Mouse (Mus musculus): ENCODE measurements around the gene Bub1b. TPM values are rescaled to one million over a fixed set of nuclear protein-coding genes. Genes with fewer than 3 reads are reported as not detected.

Gene Bub1b
- total and polyA plus RNA-seq, 3 experiments, result 91.5 to 118 (median 99.3) TPM

- peaks cover 3% of the 10 kb centered on the region for H3K9me3 ChIP-seq (replicated peaks; ENCODE audit: low read length)
- no peaks in the 10 kb centered on the region for H3K27me3 ChIP-seq (replicated peaks)
- no peaks in the 10 kb centered on the region for H3K36me3 ChIP-seq (replicated peaks in 1 of 2; ENCODE audit: control insufficient read depth in 1 of 2, insufficient read depth in 1 of 2, low read length in 1 of 2)
- no peak for DNase-seq (ENCODE audit: extremely low read depth)
- TF ChIP-seq KAT2A (IDR thresholded peaks at IDR 0.05; ENCODE audit: insufficient replicate concordance, low read length) (no peak), MEF2A (IDR thresholded peaks at IDR 0.05; ENCODE audit: borderline replicate concordance, low read depth, low read length) (no peak), SMC3 (IDR thresholded peaks at IDR 0.05; ENCODE audit: low read depth, low read length) (no peak), ZC3H11A (IDR thresholded peaks at IDR 0.05; ENCODE audit: low read depth, low read length) (no peak), CTCF (conservative IDR thresholded peaks at IDR 0.05 in 1 of 2, IDR thresholded peaks at IDR 0.05 in 1 of 2; ENCODE audit: low read depth in 2 of 2, low read length in 2 of 2) (no peak), JUND (conservative IDR thresholded peaks at IDR 0.05; ENCODE audit: low read depth, low read length) (no peak), MYC (IDR thresholded peaks at IDR 0.05; ENCODE audit: low read depth, low read length) (no peak), ETS1 (conservative IDR thresholded peaks at IDR 0.05; ENCODE audit: low read depth, low read length) (no peak), ELF1 (IDR thresholded peaks at IDR 0.05; ENCODE audit: low read depth, low read length) (no peak), MXI1 (IDR thresholded peaks at IDR 0.05; ENCODE audit: low read depth, low read length) (no peak), USF2 (conservative IDR thresholded peaks at IDR 0.05; ENCODE audit: low read depth, low read length) (no peak), USF1 (IDR thresholded peaks at IDR 0.05; ENCODE audit: low read depth, low read length) (no peak), NELFE (IDR thresholded peaks at IDR 0.05; ENCODE audit: low read depth, low read length) (no peak), GABPA (IDR thresholded peaks at IDR 0.05; ENCODE audit: insufficient replicate concordance, low read depth, low read length) (no peak), IRF4 (IDR thresholded peaks at IDR 0.05; ENCODE audit: low read depth, low read length) (no peak), NRF1 (IDR thresholded peaks at IDR 0.05; ENCODE audit: low read depth, low read length) (no peak), JUN (IDR thresholded peaks at IDR 0.05; ENCODE audit: insufficient read depth, low read depth, low read length) (no peak)
- no peak overlapping the region for H3K27ac ChIP-seq (ENCODE audit: insufficient read depth, low read depth)
- peaks cover 0 to 5% of the 10 kb centered on the region in 2 experiments; a peak in 1 of 4 replicates for H3K4me1 ChIP-seq (ENCODE audit: control insufficient read depth in 1 of 2, insufficient read depth in 2 of 2)
- H3K9ac ChIP-seq (ENCODE audit: insufficient read depth, low read depth), result no peak overlapping the region
- dilution Hi-C loops (cut with MboI; ENCODE audit: extremely low pct_ligation_motif_present, extremely low pct_unique_long_range_greater_than_20kb, low sequenced_read_pairs), result no loop called here
- in situ Hi-C loops (cut with MboI; ENCODE audit: low pct_ligation_motif_present, low pct_unique_long_range_greater_than_20kb, low sequenced_read_pairs), result no loop called here
- no peak overlapping the region for H3K4me2 ChIP-seq (ENCODE audit: insufficient read depth, low read depth, poor library complexity, severe bottlenecking)
- no peaks in the 10 kb centered on the region for H3K79me2 ChIP-seq (replicated peaks; ENCODE audit: control insufficient read depth, extremely low read depth, insufficient read depth, poor library complexity, severe bottlenecking)
- no peak overlapping the region for H3K4me3 ChIP-seq (replicated peaks in 1 of 3; ENCODE audit: low read depth in 2 of 3, low read length in 2 of 3, poor library complexity in 1 of 3)
Observed at GRCm38 (mm10) chr2:118674500-118674899, 76.5 kb downstream of the Bub1b start.

GRCm38 (mm10) chr2:118676839-118677741, 79.1 kb downstream of the Bub1b start:
- dilution Hi-C loops (cut with MboI; ENCODE audit: extremely low pct_ligation_motif_present, extremely low pct_unique_long_range_greater_than_20kb, low sequenced_read_pairs), result no loop called here
- H3K27me3 ChIP-seq (replicated peaks), result no peaks in the 10 kb centered on the region

More at GRCm38 (mm10) chr2:118676839-118677741, 79.1 kb downstream of the Bub1b start:
- Histone ChIP-seq H3K4me2 (ENCODE audit: insufficient read depth, low read depth, poor library complexity, severe bottlenecking) (no peak overlapping the region), H3K9me3 (replicated peaks; ENCODE audit: low read length) (peaks cover 3% of the 10 kb centered on the region), H3K4me3 (replicated peaks in 1 of 3; ENCODE audit: low read depth in 2 of 3, low read length in 2 of 3, poor library complexity in 1 of 3) (no peak overlapping the region), H3K9ac (ENCODE audit: insufficient read depth, low read depth) (no peak overlapping the region), H3K79me2 (replicated peaks; ENCODE audit: control insufficient read depth, extremely low read depth, insufficient read depth, poor library complexity, severe bottlenecking) (no peaks in the 10 kb centered on the region), H3K27ac (ENCODE audit: insufficient read depth, low read depth) (no peak overlapping the region), H3K36me3 (replicated peaks in 1 of 2; ENCODE audit: control insufficient read depth in 1 of 2, insufficient read depth in 1 of 2, low read length in 1 of 2) (no peaks in the 10 kb centered on the region), H3K4me1 (ENCODE audit: control insufficient read depth in 1 of 2, insufficient read depth in 2 of 2) (peaks cover 0 to 5% of the 10 kb centered on the region in 2 experiments; a peak in 1 of 4 replicates)
- no peak for DNase-seq (ENCODE audit: extremely low read depth)
- in situ Hi-C loops (cut with MboI; ENCODE audit: low pct_ligation_motif_present, low pct_unique_long_range_greater_than_20kb, low sequenced_read_pairs), result no loop called here
- TF ChIP-seq USF1 (IDR thresholded peaks at IDR 0.05; ENCODE audit: low read depth, low read length) (no peak), MEF2A (IDR thresholded peaks at IDR 0.05; ENCODE audit: borderline replicate concordance, low read depth, low read length) (no peak), ETS1 (conservative IDR thresholded peaks at IDR 0.05; ENCODE audit: low read depth, low read length) (no peak), KAT2A (IDR thresholded peaks at IDR 0.05; ENCODE audit: insufficient replicate concordance, low read length) (no peak), ZMIZ1 (IDR thresholded peaks at IDR 0.05; ENCODE audit: low read depth, low read length) (no peak), UBTF (IDR thresholded peaks at IDR 0.05; ENCODE audit: low read depth, low read length) (no peak), PAX5 (IDR thresholded peaks at IDR 0.05; ENCODE audit: low read length) (no peak), IRF4 (IDR thresholded peaks at IDR 0.05; ENCODE audit: low read depth, low read length) (no peak), MYC (IDR thresholded peaks at IDR 0.05; ENCODE audit: low read depth, low read length) (no peak), TCF12 (IDR thresholded peaks at IDR 0.05; ENCODE audit: low read depth, low read length) (no peak), ZNF384 (IDR thresholded peaks at IDR 0.05; ENCODE audit: low read depth, low read length) (no peak)

All from CH12.LX (cell line).